ENCODE assay signal across 29 mouse cellular contexts in the genomic region with DNA sequence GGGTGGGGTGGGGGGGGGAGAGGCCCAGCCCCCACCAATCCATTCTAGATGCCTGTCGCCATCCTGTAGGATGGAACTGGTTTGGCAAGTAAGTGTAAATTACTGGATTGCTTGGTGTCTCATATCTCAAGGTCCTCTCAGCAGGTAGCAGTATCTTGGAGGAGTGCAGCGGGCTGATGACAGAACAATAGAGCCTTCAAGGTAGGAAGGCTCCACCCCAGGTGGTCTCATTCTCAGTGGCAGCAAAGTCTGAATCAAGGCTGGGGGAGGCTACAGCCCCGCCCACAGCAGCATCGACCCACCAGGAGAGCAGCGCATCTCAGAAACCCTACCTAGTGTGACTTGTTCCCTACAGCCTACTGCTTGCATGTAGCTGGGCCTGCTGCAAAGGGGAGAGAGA. TPM values are rescaled to one million over a fixed set of nuclear protein-coding genes. Genes with fewer than 3 reads are reported as not detected.
"Had no signal": no experiment of that assay in that cellular context is flagged by ENCODE, and none has a peak within 500 bp of the region (broad histone marks: within the 10 kb centered on the region; RNA-seq: fewer than 3 reads in every experiment).

No protein-coding gene starts in this region.

- DNase-seq: gastrocnemius, adult 2 months; gastrocnemius, postnatal 10 days; gastrocnemius, postnatal 25 days; heart, adult 18-20 months; heart, postnatal 10 days; heart, postnatal 4 days; kidney, adult 18-20 months; kidney, adult 9 months; kidney, postnatal 14 days; kidney, postnatal 4 days; liver; liver, embryonic 13.5 days had no signal

- ATAC-seq: hindbrain, postnatal 0 days; intestine, embryonic 15.5 days; intestine, postnatal 0 days had no signal

RNA-seq across cellular contexts. Expression of gene BC048507, which starts 46.6 kb away (rescaled TPM):
- polyA plus RNA-seq: heart, embryonic 10.5 days; heart, embryonic 12.5 days; heart, embryonic 14.5 days; heart, embryonic 16.5 days; hindbrain, embryonic 10.5 days; hindbrain, embryonic 12.5 days; hindbrain, embryonic 15.5 days; hindbrain, postnatal 0 days; intestine, embryonic 15.5 days; intestine, postnatal 0 days; kidney, embryonic 15.5 days; kidney, postnatal 0 days; limb, embryonic 10.5 days; limb, embryonic 12.5 days; limb, embryonic 14.5 days; liver, embryonic 11.5 days; liver, embryonic 13.5 days; liver, embryonic 15.5 days had no signal
